9 mouse cellular contexts compared by ENCODE assay signal in genomic region chr7:83584639-83585471, GRCm38 (mm10). TPM values are rescaled to one million over a fixed set of nuclear protein-coding genes. Genes with fewer than 3 reads are reported as not detected.
DNase-seq lines count a peak whose midpoint lies in the region; ATAC-seq and TF ChIP-seq lines count a peak whose summit lies in the region.
"Had no signal": no experiment of that assay in that cellular context is flagged by ENCODE, and none has a peak within 500 bp of the region (broad histone marks: within the 10 kb centered on the region; RNA-seq: fewer than 3 reads in every experiment).

Tmc3 (plus strand) TSS chr7:83584927.

- H3K27me3 ChIP-seq in limb, embryonic 14.5 days (ENCODE audit: control insufficient read depth, insufficient read depth, low read length): no peaks in the 10 kb centered on the region

- H3K9me3 ChIP-seq in limb, embryonic 14.5 days (ENCODE audit: control insufficient read depth, low read length): no peaks in the 10 kb centered on the region

- no peaks in the 10 kb centered on the region for H3K36me3 ChIP-seq in limb, embryonic 14.5 days (ENCODE audit: control insufficient read depth, insufficient read depth, low read length)

- ATAC-seq in granulocyte monocyte progenitor cell, adult 5-6 weeks (replicated peaks; ENCODE audit: poor library complexity, severe bottlenecking): peak; percentile 72
- ATAC-seq in limb, embryonic 14.5 days (ENCODE audit: low FRiP score, low read depth): peak; percentile 37; the same call in 1 of the 2 replicates

- H3K9ac ChIP-seq in limb, embryonic 14.5 days (ENCODE audit: low read depth, low read length, severe bottlenecking): no peak within 1 kb of the TSS

- H3K4me1 ChIP-seq in limb, embryonic 14.5 days (ENCODE audit: control insufficient read depth, insufficient read depth, low read length): peaks cover 10% of the 10 kb centered on the region

- H3K4me3 ChIP-seq in limb, embryonic 14.5 days (replicated peaks; ENCODE audit: low read length): no peak within 1 kb of the TSS

- DNase-seq in lung, postnatal 14 days: peak; percentile 12
- DNase-seq in lung, postnatal 4 days: no peak
- DNase-seq in cerebellum, postnatal 14 days: peak; percentile 76 to 77
- peak; percentile 69 for DNase-seq in kidney, postnatal 10 days
- peak; percentile 48 for DNase-seq in limb, embryonic 14.5 days (ENCODE audit: low spot score)
- DNase-seq in right cerebral cortex, adult 2 months (ENCODE audit: low spot score in 2 of 2): peak; percentile 50 to 62
- no peak for DNase-seq in thymus, postnatal 36 days

- 25% methylated on average over 11 of the region's 11 CpGs for WGBS in limb, embryonic 14.5 days

- H3K4me2 ChIP-seq in limb, embryonic 14.5 days (replicated peaks; ENCODE audit: low read depth, low read length, severe bottlenecking): peak within 1 kb of the TSS; percentile 30

- TF ChIP-seq POLR2A in limb, embryonic 14.5 days (IDR thresholded peaks at IDR 0.05; ENCODE audit: borderline replicate concordance, extremely low read depth, insufficient read depth, insufficient read length): no peak

- no peak within 1 kb of the TSS; the same call in 1 of the 2 replicates for H3K27ac ChIP-seq in limb, embryonic 14.5 days (replicated peaks; ENCODE audit: low read depth, low read length)

RNA-seq across cellular contexts. Expression of gene Tmc3, which starts in this region (rescaled TPM):
- not detected in 2 replicates for total RNA-seq in granulocyte monocyte progenitor cell, adult 5-6 weeks (2014; fragmentation: Nextera tagmentation)
- 0.04 TPM in 1 of 2 replicates, not detected in the other for total RNA-seq in granulocyte monocyte progenitor cell, adult 5-6 weeks (2017)
- polyA plus RNA-seq in limb, embryonic 14.5 days (2012; rRNA removed): 0.96 and 1.3 TPM in 2 replicates
- 1.1 and 1.5 TPM in 2 replicates for polyA plus RNA-seq in limb, embryonic 14.5 days (2014; fragmentation: Nextera tagmentation; extraction: Ambion mirVana)
- polyA plus RNA-seq: lung, embryonic 16.5 days had no signal

Comparison
In these comparisons a context has a peak if more than half of its experiments do, and no peak if none do; other contexts are left out.
1. DNase-seq: peak in lung, postnatal 14 days (single experiment), cerebellum, postnatal 14 days (2 of 2), kidney, postnatal 10 days (single experiment), limb, embryonic 14.5 days (single experiment) and right cerebral cortex, adult 2 months (2 of 2); none in lung, postnatal 4 days (0 of 2) and thymus, postnatal 36 days (0 of 2).
2. Peak in ATAC-seq in granulocyte monocyte progenitor cell, adult 5-6 weeks; RNA of the gene not detected or under 1 TPM.